In genomic region chr9:108340258-108341138, GRCm38 (mm10) we compare ENCODE assay signal across 8 mouse cellular contexts. TPM values are rescaled to one million over a fixed set of nuclear protein-coding genes. Genes with fewer than 3 reads are reported as not detected.
DNase-seq lines count a peak whose midpoint lies in the region; ATAC-seq and TF ChIP-seq lines count a peak whose summit lies in the region.

No protein-coding gene starts in this region.

- H3K9me3 ChIP-seq in forebrain, embryonic 13.5 days (replicated peaks) = no peaks in the 10 kb centered on the region
- H3K9me3 ChIP-seq in intestine, postnatal 0 days (ENCODE audit: control insufficient read depth) = no peaks in the 10 kb centered on the region
- no peaks in the 10 kb centered on the region for H3K9me3 ChIP-seq in lung, embryonic 16.5 days (ENCODE audit: control insufficient read depth, low read length)

- no peak for ATAC-seq in forebrain, embryonic 13.5 days
- ATAC-seq in intestine, postnatal 0 days = peak; percentile 15; the same call in 1 of the 2 replicates
- no peak for ATAC-seq in lung, embryonic 16.5 days (ENCODE audit: low read depth)
- peak; percentile 67 for ATAC-seq in neutrophil, adult 5-6 weeks (ENCODE audit: extremely low read depth, insufficient number of reproducible peaks, low FRiP score, poor library complexity, severe bottlenecking)

- H3K4me3 ChIP-seq in forebrain, embryonic 13.5 days = peak overlapping the region; percentile 58
- H3K4me3 ChIP-seq in intestine, postnatal 0 days (ENCODE audit: low read depth, low read length) = peak overlapping the region; percentile 69
- peak overlapping the region; percentile 65 for H3K4me3 ChIP-seq in lung, embryonic 16.5 days (ENCODE audit: low read length)

- no peaks in the 10 kb centered on the region for H3K27me3 ChIP-seq in forebrain, embryonic 13.5 days
- H3K27me3 ChIP-seq in intestine, postnatal 0 days (replicated peaks; ENCODE audit: control insufficient read depth, insufficient read depth, low read length) = no peaks in the 10 kb centered on the region
- H3K27me3 ChIP-seq in lung, embryonic 16.5 days (ENCODE audit: control insufficient read depth, insufficient read depth, low read depth, low read length) = no peaks in the 10 kb centered on the region

- peak overlapping the region; percentile 86 for H3K9ac ChIP-seq in forebrain, embryonic 13.5 days
- H3K9ac ChIP-seq in intestine, postnatal 0 days (ENCODE audit: low read depth, low read length) = peak overlapping the region; percentile 79
- peak overlapping the region; percentile 93 for H3K9ac ChIP-seq in lung, embryonic 16.5 days (ENCODE audit: low read length)

- peak overlapping the region; percentile 75 for H3K4me2 ChIP-seq in forebrain, embryonic 13.5 days
- H3K4me2 ChIP-seq in intestine, postnatal 0 days (replicated peaks; ENCODE audit: low read depth) = peak overlapping the region; percentile 80
- peak overlapping the region; percentile 68 for H3K4me2 ChIP-seq in lung, embryonic 16.5 days (ENCODE audit: low read depth, low read length)

- no peak overlapping the region for H3K27ac ChIP-seq in forebrain, embryonic 13.5 days
- H3K27ac ChIP-seq in intestine, postnatal 0 days (ENCODE audit: low read depth, low read length) = peak overlapping the region; percentile 96
- peak overlapping the region; percentile 95 for H3K27ac ChIP-seq in lung, embryonic 16.5 days (ENCODE audit: low read length)

- H3K36me3 ChIP-seq in forebrain, embryonic 13.5 days (ENCODE audit: poor library complexity, severe bottlenecking) = peaks cover 17% of the 10 kb centered on the region
- H3K36me3 ChIP-seq in intestine, postnatal 0 days (ENCODE audit: control insufficient read depth, insufficient read depth) = peaks cover 6% of the 10 kb centered on the region; the same call in 1 of the 2 replicates
- H3K36me3 ChIP-seq in lung, embryonic 16.5 days (ENCODE audit: control insufficient read depth, insufficient read depth, low read length) = peaks cover 11% of the 10 kb centered on the region

- TF ChIP-seq CTCF in intestine, postnatal 0 days (IDR thresholded peaks at IDR 0.05; ENCODE audit: low read depth) = no peak

- peaks cover 20% of the 10 kb centered on the region for H3K4me1 ChIP-seq in forebrain, embryonic 13.5 days
- peaks cover 15% of the 10 kb centered on the region for H3K4me1 ChIP-seq in intestine, postnatal 0 days (replicated peaks; ENCODE audit: control insufficient read depth, insufficient read depth, low read length)
- peaks cover 28% of the 10 kb centered on the region for H3K4me1 ChIP-seq in lung, embryonic 16.5 days (replicated peaks; ENCODE audit: control insufficient read depth, insufficient read depth, low read length)

- WGBS in forebrain, embryonic 13.5 days = 78% methylated on average over 10 of the region's 10 CpGs
- WGBS in intestine, postnatal 0 days = 32% methylated on average over 10 of the region's 10 CpGs
- 37% methylated on average over 10 of the region's 10 CpGs for WGBS in lung, embryonic 16.5 days

- peak; percentile 35 for DNase-seq in kidney, adult 11 months
- DNase-seq in kidney, postnatal 4 days = no peak
- no peak for DNase-seq in urinary bladder, postnatal 36 days (ENCODE audit: low spot score in 2 of 2)
- no peak for DNase-seq in layer of hippocampus, postnatal 25 days (ENCODE audit: extremely low spot score in 1 of 2, low spot score in 1 of 2)

RNA-seq across cellular contexts. Expression of gene Gpx1, which starts 1.8 kb away (rescaled TPM):
- 489 and 518 TPM in 2 replicates for polyA plus RNA-seq in forebrain, embryonic 13.5 days (2015; fragmentation: Nextera tagmentation; extraction: Ambion mirVana)
- 997 and 1,037 TPM in 2 replicates for polyA plus RNA-seq in intestine, postnatal 0 days (2015; fragmentation: Nextera tagmentation; extraction: Ambion mirVana)
- 649 and 714 TPM in 2 replicates for polyA plus RNA-seq in lung, embryonic 16.5 days (2015; fragmentation: Nextera tagmentation; extraction: Ambion mirVana)
- 689 and 756 TPM in 2 replicates for total RNA-seq in neutrophil, adult 5-6 weeks (2017)
- 10 to 100 TPM; 64.8 to 76.7 TPM for total RNA-seq in layer of hippocampus, postnatal 25 days (2021)

RNA-seq across cellular contexts. Expression of gene Usp4, which starts 7.2 kb away (rescaled TPM):
- polyA plus RNA-seq in forebrain, embryonic 13.5 days (2015; fragmentation: Nextera tagmentation; extraction: Ambion mirVana) = 132 and 142 TPM in 2 replicates
- 44.9 and 45.2 TPM in 2 replicates for polyA plus RNA-seq in intestine, postnatal 0 days (2015; fragmentation: Nextera tagmentation; extraction: Ambion mirVana)
- 89.9 and 93.6 TPM in 2 replicates for polyA plus RNA-seq in lung, embryonic 16.5 days (2015; fragmentation: Nextera tagmentation; extraction: Ambion mirVana)
- total RNA-seq in neutrophil, adult 5-6 weeks (2017) = 140 and 154 TPM in 2 replicates
- total RNA-seq in layer of hippocampus, postnatal 25 days (2021) = 100 to 1,000 TPM; 102 to 108 TPM

RNA-seq across cellular contexts. Expression of gene Tcta, which starts 34.5 kb away (rescaled TPM):
- 30.9 and 38.1 TPM in 2 replicates for polyA plus RNA-seq in forebrain, embryonic 13.5 days (2015; fragmentation: Nextera tagmentation; extraction: Ambion mirVana)
- polyA plus RNA-seq in intestine, postnatal 0 days (2015; fragmentation: Nextera tagmentation; extraction: Ambion mirVana) = 48.6 and 50.4 TPM in 2 replicates
- polyA plus RNA-seq in lung, embryonic 16.5 days (2015; fragmentation: Nextera tagmentation; extraction: Ambion mirVana) = 38.0 and 41.8 TPM in 2 replicates
- total RNA-seq in neutrophil, adult 5-6 weeks (2017) = 17.4 and 23.4 TPM in 2 replicates
- 10 to 100 TPM; 36.0 to 37.9 TPM for total RNA-seq in layer of hippocampus, postnatal 25 days (2021)

RNA-seq across cellular contexts. Expression of gene Rhoa, which starts 34.6 kb away (rescaled TPM):
- 317 and 330 TPM in 2 replicates for polyA plus RNA-seq in forebrain, embryonic 13.5 days (2015; fragmentation: Nextera tagmentation; extraction: Ambion mirVana)
- 313 and 315 TPM in 2 replicates for polyA plus RNA-seq in intestine, postnatal 0 days (2015; fragmentation: Nextera tagmentation; extraction: Ambion mirVana)
- polyA plus RNA-seq in lung, embryonic 16.5 days (2015; fragmentation: Nextera tagmentation; extraction: Ambion mirVana) = 531 and 556 TPM in 2 replicates
- 487 and 547 TPM in 2 replicates for total RNA-seq in neutrophil, adult 5-6 weeks (2017)
- total RNA-seq in layer of hippocampus, postnatal 25 days (2021) = 100 to 1,000 TPM; 167 to 187 TPM

RNA-seq across cellular contexts. Expression of gene Amt, which starts 43.8 kb away (rescaled TPM):
- polyA plus RNA-seq in forebrain, embryonic 13.5 days (2015; fragmentation: Nextera tagmentation; extraction: Ambion mirVana) = 25.3 and 26.7 TPM in 2 replicates
- 4.5 and 4.8 TPM in 2 replicates for polyA plus RNA-seq in intestine, postnatal 0 days (2015; fragmentation: Nextera tagmentation; extraction: Ambion mirVana)
- polyA plus RNA-seq in lung, embryonic 16.5 days (2015; fragmentation: Nextera tagmentation; extraction: Ambion mirVana) = 19.1 and 21.9 TPM in 2 replicates
- total RNA-seq in neutrophil, adult 5-6 weeks (2017) = 5.6 and 7.8 TPM in 2 replicates
- 10 to 100 TPM; 28.5 to 31.6 TPM for total RNA-seq in layer of hippocampus, postnatal 25 days (2021)

Comparison
In these comparisons a context has a peak if more than half of its experiments do, and no peak if none do; other contexts are left out.
1. ATAC-seq: peak in intestine, postnatal 0 days (single experiment) and neutrophil, adult 5-6 weeks (single experiment); none in forebrain, embryonic 13.5 days (single experiment) and lung, embryonic 16.5 days (single experiment).
2. Peak in every context shown above with its lines, with median percentiles within 50 percentile points of each other: H3K4me2 ChIP-seq, H3K4me3 ChIP-seq and H3K9ac ChIP-seq.